Mouse (Mus musculus) megakaryocyte-erythroid progenitor cell, adult 5-6 weeks (primary cell): ENCODE results near the gene Olfr159. TPM values are rescaled to one million over a fixed set of nuclear protein-coding genes. Genes with fewer than 3 reads are reported as not detected.

Experiments used
- ATAC-seq: replicated peaks from 2 replicates; pipeline ENCODE4 v1.8.0; 2016; ENCODE audit warnings: mild to moderate bottlenecking, inconsistent platforms; ENCODE audit not compliant: severe bottlenecking, poor library complexity, low FRiP score, low TSS enrichment
- total RNA-seq, 2 experiments: library from RNA; stranded (forward) in 1 of 2; stranded (reverse) in 1 of 2; fragments of 200-1000, 215-1000 nt in 1 of 2; fragments of >200 nt in 1 of 2; fragmentation: Nextera tagmentation in 1 of 2; gene quantifications; 2 replicates each; pipeline ENCODE4 v1.2.3; 2014 to 2017

Olfr159 gene
- total RNA-seq, 2 experiments from 2014 or later, result not detected

DNA sequence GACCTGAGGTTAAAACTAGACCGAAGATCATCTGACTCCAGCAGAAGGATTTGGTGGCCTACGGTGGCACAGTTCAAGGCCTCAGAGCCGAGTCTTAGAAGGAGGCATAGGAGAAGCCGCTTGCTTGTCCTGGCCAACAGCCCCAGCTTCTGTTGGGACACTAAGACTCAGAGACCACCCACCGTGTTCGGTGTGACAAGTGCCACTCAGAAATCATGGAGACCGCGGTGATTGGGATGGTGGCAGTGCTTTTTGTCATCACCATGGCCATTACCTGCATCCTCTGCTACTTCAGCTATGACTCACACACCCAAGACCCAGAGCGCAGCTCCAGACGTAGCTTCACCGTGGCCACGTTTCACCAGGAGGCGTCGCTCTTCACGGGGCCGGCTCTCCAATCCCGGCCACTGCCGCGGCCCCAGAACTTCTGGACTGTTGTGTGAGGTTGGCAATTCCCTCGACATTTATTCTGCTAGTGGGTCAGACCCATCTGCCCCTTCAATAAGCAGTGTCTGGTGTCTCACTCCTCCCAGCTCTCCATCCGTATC lies 40.0 kb downstream of the Olfr159 start:
- no peak for ATAC-seq

DNA sequence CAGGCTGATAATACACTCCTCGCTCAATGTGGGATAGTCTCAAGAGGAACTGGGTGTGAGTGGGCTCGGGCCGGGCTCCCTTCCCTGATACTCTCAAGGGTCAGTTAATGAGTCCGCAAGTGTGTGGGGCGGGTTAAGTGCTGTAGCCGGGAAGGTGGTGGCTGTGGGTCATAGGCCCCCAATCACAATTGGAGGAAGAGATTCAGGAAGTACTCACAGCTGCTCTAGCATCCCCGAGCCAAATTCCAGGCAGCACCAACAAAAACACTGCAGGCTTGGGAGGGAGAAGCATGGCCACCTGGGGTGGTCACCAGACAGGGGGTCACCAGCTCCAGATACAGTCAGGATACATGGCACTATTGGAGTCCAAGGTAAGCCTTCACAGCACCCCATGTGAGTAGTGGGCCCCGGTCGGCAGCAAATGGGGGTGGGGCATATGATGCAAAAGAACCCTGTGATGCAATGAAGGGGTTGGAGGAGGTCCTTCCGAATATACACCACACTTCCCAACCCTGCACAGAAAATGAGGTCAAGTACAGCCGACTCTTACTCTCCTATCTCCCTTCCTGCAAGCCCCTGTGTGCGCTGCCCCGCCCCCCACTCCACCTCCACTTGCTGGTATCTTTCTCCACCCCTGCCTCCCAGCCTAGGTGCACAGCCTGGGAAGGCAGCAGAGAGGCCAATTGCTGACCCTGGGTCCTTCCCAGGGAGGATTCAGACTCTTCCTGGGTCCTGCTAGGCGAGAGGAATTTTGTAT lies 40.8 kb downstream of the Olfr159 start, which contains the start of gene Spaar:
TSS of gene Spaar (plus strand) at position 241 of the 757 bp plus-strand sequence.
- ATAC-seq, result peak; percentile 45; the same call in 1 of the 2 replicates

DNA sequence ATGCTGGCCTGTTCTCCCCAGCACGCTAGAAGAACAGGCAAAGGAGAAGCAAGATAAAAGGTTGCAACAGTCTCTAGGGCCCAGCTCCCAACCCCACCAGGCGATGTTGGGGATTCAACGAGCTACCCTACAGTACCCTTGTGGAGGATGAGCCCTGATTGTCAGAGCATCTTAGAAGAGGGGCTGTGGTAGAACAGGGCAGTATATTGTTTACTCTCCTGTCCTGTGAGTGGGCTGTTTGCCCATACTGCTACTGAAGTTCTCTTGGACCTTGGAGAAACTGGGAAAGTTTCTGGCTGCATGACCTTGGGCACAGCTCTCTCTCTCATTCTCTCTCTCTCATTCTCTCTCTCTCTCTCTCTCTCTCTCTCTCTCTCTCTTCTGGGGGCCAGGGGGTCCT lies 41.7 kb downstream of the Olfr159 start:
- ATAC-seq, result no peak

DNA sequence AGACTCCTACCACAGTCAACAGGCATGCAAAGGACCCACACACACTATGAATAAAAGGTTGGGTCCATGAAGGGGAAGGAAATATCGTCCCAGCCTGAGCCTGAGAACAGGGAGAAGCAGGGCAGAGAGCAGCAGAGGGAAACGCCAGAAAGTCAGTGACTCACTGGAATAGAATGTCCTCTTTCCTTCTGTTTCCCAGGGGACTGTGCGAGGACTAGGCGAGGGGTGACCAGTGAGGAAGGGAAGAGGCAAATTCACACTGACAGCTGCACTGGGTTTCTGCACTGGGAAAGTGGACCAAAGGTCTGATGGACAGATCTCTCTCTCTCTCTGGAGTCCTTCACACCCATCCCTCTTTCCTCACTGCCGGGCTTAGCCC lies 42.2 kb downstream of the Olfr159 start:
- ATAC-seq, result 0 out of 2 replicates have a peak, but pooled peaks have one; percentile 4

DNA sequence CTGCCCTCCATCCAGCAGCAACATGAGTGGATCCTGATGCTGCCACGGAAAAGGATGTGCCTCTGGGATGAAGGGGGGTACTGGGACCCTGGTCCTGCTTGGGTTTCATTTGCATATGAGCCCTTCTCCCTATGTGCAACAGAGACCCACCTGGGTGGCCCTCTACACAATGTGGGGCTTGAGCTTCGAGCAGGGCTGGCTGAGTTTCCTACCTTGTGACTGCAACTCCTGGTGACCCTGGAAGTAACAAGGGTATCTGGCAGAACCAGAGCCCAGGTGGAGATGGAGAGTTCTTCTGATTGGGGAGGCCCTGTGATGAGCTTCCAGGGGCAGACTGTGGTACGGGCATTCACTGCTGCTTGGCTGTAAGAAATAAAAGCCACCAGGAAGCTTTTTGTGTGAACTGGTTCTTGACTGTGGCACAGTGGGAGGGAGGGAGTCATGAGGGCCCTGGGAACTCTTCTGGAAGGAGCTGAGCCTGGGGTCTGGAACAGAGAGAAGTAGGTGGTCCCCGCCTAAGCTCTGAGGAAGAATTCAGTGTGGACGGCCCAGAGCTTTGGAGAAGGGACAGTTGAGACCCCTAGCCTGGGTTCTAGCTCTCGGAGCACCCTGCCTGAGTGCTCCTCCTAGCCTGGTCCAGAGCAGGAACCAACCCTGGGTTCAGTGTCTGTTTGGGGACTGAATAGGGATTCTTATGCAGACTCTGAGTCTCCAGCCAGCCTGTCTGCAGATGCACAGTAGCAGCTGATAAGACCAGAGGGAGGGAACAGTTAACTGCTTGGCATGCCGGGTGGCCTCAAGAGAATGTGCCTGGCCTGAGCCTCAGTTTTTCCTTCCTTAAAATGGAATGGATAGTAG lies 42.9 kb downstream of the Olfr159 start:
- peak; percentile 69 for ATAC-seq

DNA sequence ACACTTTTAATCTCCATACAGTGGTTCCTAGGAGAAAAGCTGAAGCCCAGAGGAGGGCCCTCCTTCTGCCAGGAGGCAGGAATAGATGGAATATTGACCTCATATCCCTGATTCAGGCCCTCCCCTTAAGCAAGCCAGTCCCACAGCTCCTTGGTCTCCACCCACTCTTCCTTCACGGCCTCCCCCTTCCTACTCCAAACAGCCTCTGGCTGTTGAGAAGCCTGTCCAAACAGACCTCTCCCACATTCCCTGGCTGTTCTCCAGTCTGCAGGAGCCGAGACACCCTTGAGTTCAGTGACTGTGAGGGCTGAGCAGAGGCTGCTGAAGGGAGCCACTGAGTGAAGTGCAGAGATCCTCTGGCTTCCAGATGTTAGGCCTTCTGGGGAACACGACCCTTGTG lies 43.8 kb downstream of the Olfr159 start, which contains the start of gene Hrct1:
TSS of gene Hrct1 (plus strand) at position 194 of the 400 bp plus-strand sequence.
- ATAC-seq, result no peak

DNA sequence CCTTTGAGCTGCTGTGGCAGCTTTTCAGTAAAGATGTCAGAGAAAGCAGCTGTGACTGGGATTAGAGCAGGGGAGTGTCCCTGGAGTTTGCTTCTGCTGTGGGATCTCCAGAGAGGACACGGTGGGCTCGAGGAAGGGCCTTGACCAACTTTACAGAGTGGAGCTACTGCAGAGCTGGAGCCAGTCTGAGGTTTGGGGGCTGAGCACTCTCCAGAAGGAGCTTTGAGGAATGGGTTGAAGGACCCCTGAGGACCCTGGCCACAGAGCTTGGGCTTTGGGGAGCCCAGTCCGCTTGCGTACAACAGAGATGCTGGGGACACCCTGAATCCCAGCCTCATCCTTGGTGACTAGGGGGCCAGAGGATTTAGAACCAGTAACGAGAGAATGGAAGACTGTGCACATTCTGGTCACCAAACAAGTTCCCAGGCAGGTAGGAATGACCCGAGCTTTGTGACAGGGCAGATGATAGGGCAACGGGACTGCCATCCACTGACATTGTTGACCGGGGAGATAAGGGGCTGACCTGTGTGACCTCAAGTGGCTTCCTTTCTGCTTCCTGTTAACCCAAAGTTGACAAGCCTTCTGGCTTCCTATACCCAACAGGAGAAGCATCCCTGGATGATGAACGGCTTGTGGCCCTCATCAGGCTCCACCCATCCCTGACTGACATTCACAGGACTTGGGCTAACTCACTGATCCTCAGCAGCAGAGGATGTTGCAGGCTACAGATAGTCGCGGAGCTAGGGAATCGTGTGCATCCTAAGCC lies 44.4 kb downstream of the Olfr159 start:
- no peak for ATAC-seq

DNA sequence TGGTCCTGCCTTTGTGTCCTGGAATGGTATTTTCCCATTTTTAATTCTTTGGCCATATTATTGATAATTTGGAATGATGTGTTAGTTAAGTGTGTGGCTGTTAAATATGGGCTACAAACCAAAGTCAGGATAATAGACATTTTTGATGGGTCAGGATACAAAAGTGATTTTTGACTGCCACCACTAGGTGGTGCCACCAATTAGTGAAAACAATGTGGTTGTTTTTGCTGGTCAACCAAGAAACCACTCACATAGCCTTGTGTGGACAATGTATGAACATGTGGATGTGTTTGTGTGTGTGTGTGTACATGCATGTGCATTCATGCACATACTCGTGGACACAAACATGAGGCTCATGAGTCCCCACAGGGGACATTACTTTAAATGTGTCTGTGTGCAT lies 46.0 kb downstream of the Olfr159 start:
- ATAC-seq, result no peak

DNA sequence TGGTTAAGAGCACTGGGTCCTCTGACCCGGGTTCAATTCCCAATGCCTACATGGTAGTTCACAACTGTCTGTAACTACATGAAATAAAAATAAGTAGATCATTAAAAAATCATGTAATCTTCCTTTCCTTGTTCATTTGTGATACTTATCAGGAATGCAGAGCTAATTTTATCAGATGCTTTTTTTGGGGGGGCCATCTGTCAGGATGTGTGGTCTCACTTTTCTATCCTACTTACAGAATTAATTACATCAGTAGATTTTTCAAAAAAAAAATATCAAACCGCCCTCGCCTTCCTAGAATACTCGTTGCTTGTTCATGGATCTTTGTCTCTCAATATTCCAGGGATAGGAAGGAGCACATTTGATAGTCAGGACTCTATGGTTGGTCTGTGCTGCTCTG lies 48.6 kb downstream of the Olfr159 start:
- ATAC-seq, result no peak

DNA sequence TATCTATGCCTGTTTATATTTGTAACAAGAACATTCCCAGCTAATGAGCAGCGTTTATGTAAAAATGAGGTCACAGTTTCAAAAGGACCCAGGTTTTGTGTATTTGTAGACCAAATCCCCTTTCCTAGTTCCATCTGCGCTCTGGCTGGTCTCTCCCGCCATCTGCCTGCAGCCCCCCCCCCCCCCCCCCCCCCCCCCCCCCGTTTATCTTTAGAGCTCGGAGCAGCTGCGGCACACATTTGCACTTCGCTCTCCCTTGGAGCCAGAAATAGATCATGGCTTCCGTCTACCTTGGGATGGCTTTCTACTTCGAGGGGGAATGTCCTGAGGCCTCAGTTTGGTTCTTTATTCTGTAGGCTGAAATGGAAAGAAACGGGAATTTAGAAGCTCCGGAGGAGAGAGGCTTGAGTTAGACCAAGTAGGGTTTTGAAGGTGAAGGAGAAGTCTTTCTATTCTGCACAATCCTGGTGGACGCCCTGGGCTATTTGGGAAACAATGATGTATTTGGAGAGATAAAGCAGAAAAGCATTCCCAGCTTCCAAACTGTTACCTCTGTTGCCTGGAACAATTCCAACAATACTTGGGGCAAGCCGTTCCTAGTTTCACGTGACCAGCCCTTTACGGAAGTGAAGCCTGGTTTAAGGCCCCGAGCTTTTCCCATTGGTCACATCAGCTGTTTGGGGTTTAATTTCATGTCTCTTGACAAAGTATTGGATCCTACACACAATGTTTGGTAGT lies 50.1 kb downstream of the Olfr159 start:
- no peak for ATAC-seq

Other genes starting within 250 kb of the Olfr159 start
- gene Tpm2, start 247.2 kb downstream of the Olfr159 start, total RNA-seq (2014; fragmentation: Nextera tagmentation), result not detected in 2 replicates
- 0.09 TPM in 1 of 2 replicates, not detected in the other for gene Tpm2, start 247.2 kb downstream of the Olfr159 start, total RNA-seq (2017)
- gene Creb3, start 208.7 kb downstream of the Olfr159 start, total RNA-seq (2014; fragmentation: Nextera tagmentation), result 9.6 and 12.7 TPM in 2 replicates
- 19.4 and 42.2 TPM in 2 replicates for gene Creb3, start 208.7 kb downstream of the Olfr159 start, total RNA-seq (2017)
- gene Tln1, start 208.3 kb downstream of the Olfr159 start, total RNA-seq (2014; fragmentation: Nextera tagmentation), result 105 and 175 TPM in 2 replicates
- gene Tln1, start 208.3 kb downstream of the Olfr159 start, total RNA-seq (2017), result 211 and 304 TPM in 2 replicates
- 28.7 and 30.4 TPM in 2 replicates for gene Rgp1, start 192.3 kb downstream of the Olfr159 start, total RNA-seq (2014; fragmentation: Nextera tagmentation)
- gene Rgp1, start 192.3 kb downstream of the Olfr159 start, total RNA-seq (2017), result 6.7 and 8.3 TPM in 2 replicates
- 19.7 and 22.9 TPM in 2 replicates for gene Gba2, start 192.1 kb downstream of the Olfr159 start, total RNA-seq (2014; fragmentation: Nextera tagmentation)
- 6.1 and 12.0 TPM in 2 replicates for gene Gba2, start 192.1 kb downstream of the Olfr159 start, total RNA-seq (2017)
- not detected in 2 replicates for gene Msmp, start 186.5 kb downstream of the Olfr159 start, total RNA-seq (2014; fragmentation: Nextera tagmentation)
- gene Msmp, start 186.5 kb downstream of the Olfr159 start, total RNA-seq (2017), result not detected in 2 replicates
- 0.09 and 2.0 TPM in 2 replicates for gene Npr2, start 139.1 kb downstream of the Olfr159 start, total RNA-seq (2014; fragmentation: Nextera tagmentation)
- 0.08 and 0.14 TPM in 2 replicates for gene Npr2, start 139.1 kb downstream of the Olfr159 start, total RNA-seq (2017)
- 1.6 TPM in 1 of 2 replicates, not detected in the other for gene Spag8, start 117.4 kb downstream of the Olfr159 start, total RNA-seq (2014; fragmentation: Nextera tagmentation)
- gene Spag8, start 117.4 kb downstream of the Olfr159 start, total RNA-seq (2017), result not detected in 2 replicates
- gene Hint2, start 114.5 kb downstream of the Olfr159 start, total RNA-seq (2014; fragmentation: Nextera tagmentation), result 70.7 and 73.0 TPM in 2 replicates
- 43.1 and 63.0 TPM in 2 replicates for gene Hint2, start 114.5 kb downstream of the Olfr159 start, total RNA-seq (2017)
- gene Tmem8b, start 102.0 kb downstream of the Olfr159 start, total RNA-seq (2014; fragmentation: Nextera tagmentation), result 1.2 and 2.5 TPM in 2 replicates
- gene Tmem8b, start 102.0 kb downstream of the Olfr159 start, total RNA-seq (2017), result 0.38 and 1.6 TPM in 2 replicates
- not detected in 2 replicates for gene Fam221b, start 101.9 kb downstream of the Olfr159 start, total RNA-seq (2014; fragmentation: Nextera tagmentation)
- 0.15 and 0.28 TPM in 2 replicates for gene Fam221b, start 101.9 kb downstream of the Olfr159 start, total RNA-seq (2017)
- gene Olfr70, start 70.2 kb downstream of the Olfr159 start, total RNA-seq (2014; fragmentation: Nextera tagmentation), result not detected in 2 replicates
- gene Olfr70, start 70.2 kb downstream of the Olfr159 start, total RNA-seq (2017), result not detected in 2 replicates
- not detected in 2 replicates for gene Olfr71, start 60.8 kb downstream of the Olfr159 start, total RNA-seq (2014; fragmentation: Nextera tagmentation)
- not detected in 2 replicates for gene Olfr71, start 60.8 kb downstream of the Olfr159 start, total RNA-seq (2017)
- not detected in 2 replicates for gene Hrct1, start 43.8 kb downstream of the Olfr159 start, total RNA-seq (2014; fragmentation: Nextera tagmentation)
- gene Hrct1, start 43.8 kb downstream of the Olfr159 start, total RNA-seq (2017), result not detected in 2 replicates
- not detected in 2 replicates for gene Spaar, start 41.0 kb downstream of the Olfr159 start, total RNA-seq (2014; fragmentation: Nextera tagmentation)
- not detected in 2 replicates for gene Spaar, start 41.0 kb downstream of the Olfr159 start, total RNA-seq (2017)
- gene Olfr156, start 52.9 kb upstream of the Olfr159 start, total RNA-seq (2014; fragmentation: Nextera tagmentation), result not detected in 2 replicates
- not detected in 2 replicates for gene Olfr156, start 52.9 kb upstream of the Olfr159 start, total RNA-seq (2017)
- not detected in 2 replicates for gene Olfr157, start 69.2 kb upstream of the Olfr159 start, total RNA-seq (2014; fragmentation: Nextera tagmentation)
- gene Olfr157, start 69.2 kb upstream of the Olfr159 start, total RNA-seq (2017), result not detected in 2 replicates
- gene Olfr155, start 80.6 kb upstream of the Olfr159 start, total RNA-seq (2014; fragmentation: Nextera tagmentation), result not detected in 2 replicates
- gene Olfr155, start 80.6 kb upstream of the Olfr159 start, total RNA-seq (2017), result not detected in 2 replicates
- 0.20 TPM in 1 of 2 replicates, not detected in the other for gene Reck, start 104.5 kb upstream of the Olfr159 start, total RNA-seq (2014; fragmentation: Nextera tagmentation)
- gene Reck, start 104.5 kb upstream of the Olfr159 start, total RNA-seq (2017), result 0.61 TPM in 1 of 2 replicates, not detected in the other
- 10.9 and 12.6 TPM in 2 replicates for gene Glipr2, start 186.4 kb upstream of the Olfr159 start, total RNA-seq (2014; fragmentation: Nextera tagmentation)
- gene Glipr2, start 186.4 kb upstream of the Olfr159 start, total RNA-seq (2017), result 12.2 and 13.9 TPM in 2 replicates
- not detected in 2 replicates for gene Ccin, start 212.5 kb upstream of the Olfr159 start, total RNA-seq (2014; fragmentation: Nextera tagmentation)
- not detected in 2 replicates for gene Ccin, start 212.5 kb upstream of the Olfr159 start, total RNA-seq (2017)
- 198 and 217 TPM in 2 replicates for gene Clta, start 233.4 kb upstream of the Olfr159 start, total RNA-seq (2014; fragmentation: Nextera tagmentation)
- gene Clta, start 233.4 kb upstream of the Olfr159 start, total RNA-seq (2017), result 368 and 393 TPM in 2 replicates